Mouse (Mus musculus) frontal cortex, adult 2 months (tissue): ENCODE measurements around the gene Olfr822. TPM values are rescaled to one million over a fixed set of nuclear protein-coding genes. Genes with fewer than 3 reads are reported as not detected.
A peak's percentile ranks its signal among the peaks of the same experiment; 100 is the strongest.
"Not testable (repeated sequence)": the region's sequence is repeated elsewhere in the genome, so short reads cannot be mapped to it uniquely, and the experiment has no call there.

Experiments
- DNase-seq, 2 experiments: peaks; one replicate each; pipeline ENCODE4 v3.0.0; 2022; ENCODE audit warnings: low spot score in 1 of 2; ENCODE audit errors: extremely low spot score in 1 of 2
- polyA plus RNA-seq: library from polyadenylated mRNA; depleted of rRNA; stranded (reverse); fragments of >200 nt; gene quantifications from 2 replicates; pipeline ENCODE4 v1.2.3, GENCODE M21; 2012; rRNA removed

Gene Olfr822
- not detected in 2 replicates for polyA plus RNA-seq

- DNase-seq, result no peak
Observed at GRCm38 (mm10) chr10:130070910-130071309, at the start of gene Olfr822. Gene Olfr822, plus strand, starts transcription at chr10:130071210.

GRCm38 (mm10) chr10:130030048-130030447, 41.0 kb upstream of the Olfr822 start, which contains the start of gene Olfr821:
Gene Olfr821, plus strand, starts transcription at chr10:130030348.
- no peak for DNase-seq

DNA sequence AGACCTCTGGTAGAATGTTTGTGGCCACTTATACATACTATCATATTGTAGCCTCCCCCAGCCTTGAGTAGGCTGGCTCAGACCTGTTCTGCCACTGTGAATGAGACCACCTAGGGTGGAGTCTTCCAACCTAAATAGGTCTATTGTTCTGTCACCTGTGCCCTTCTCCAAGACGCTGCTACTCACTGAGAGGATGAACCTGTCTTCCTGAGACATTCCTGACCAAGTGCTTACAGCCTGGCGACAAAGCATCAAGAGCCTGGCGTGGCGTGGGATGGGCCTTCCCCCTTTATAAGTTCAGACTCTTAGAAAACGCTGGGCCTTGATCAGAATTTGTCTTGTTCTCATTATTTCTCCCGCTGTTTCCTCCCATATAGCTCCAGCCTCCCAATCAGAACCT, 33.9 kb upstream of the Olfr822 start:
- no peak for DNase-seq

DNA sequence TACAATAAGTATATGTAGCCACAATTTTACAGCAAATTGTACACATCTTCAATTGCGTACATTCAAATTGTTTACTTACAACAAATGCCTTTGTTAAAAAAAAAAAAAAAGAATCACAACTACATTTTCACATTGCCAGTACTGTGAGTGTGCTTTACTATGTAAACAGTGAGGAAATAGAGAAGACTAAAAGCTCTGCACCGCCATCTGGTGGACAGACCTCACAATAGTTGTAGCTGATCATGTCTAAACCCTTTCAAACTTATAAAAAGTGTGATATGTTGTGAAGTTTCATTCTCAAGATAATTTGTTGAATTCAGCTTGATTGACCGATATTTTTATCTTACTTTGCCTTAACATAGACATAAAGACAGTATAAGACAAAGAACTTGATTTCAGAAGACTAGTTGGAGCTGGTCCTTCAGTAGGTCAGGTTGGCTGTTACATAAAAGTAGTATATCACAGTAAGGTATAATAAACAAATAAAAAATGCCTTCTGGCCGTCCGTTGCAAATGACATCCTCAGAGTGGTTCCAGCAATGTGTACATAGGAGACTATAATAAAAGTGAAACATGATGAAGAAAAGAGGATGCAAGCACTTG, 21.9 kb downstream of the Olfr822 start:
- DNase-seq, result peak in 1 of 2 experiments; percentile 81

DNA sequence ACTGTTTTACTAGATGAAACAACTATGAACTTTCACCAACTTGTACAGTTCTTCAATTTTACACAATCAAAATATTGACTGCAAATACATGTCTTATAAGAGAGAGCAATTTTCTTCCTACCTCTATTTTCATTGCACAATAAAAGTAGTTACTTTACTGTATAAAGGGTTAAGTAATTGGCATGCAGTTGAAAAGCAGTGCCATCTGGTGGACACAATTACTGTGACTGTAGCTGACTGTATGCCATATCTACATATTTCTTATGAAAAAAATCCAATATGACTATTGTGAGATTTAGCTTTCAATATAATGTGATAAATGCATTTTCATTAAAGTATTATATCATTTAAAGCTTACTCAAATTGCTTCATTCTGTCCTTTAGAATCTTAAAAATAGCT, 25.1 kb downstream of the Olfr822 start:
- peak in 1 of 2 experiments; percentile 3 for DNase-seq

DNA sequence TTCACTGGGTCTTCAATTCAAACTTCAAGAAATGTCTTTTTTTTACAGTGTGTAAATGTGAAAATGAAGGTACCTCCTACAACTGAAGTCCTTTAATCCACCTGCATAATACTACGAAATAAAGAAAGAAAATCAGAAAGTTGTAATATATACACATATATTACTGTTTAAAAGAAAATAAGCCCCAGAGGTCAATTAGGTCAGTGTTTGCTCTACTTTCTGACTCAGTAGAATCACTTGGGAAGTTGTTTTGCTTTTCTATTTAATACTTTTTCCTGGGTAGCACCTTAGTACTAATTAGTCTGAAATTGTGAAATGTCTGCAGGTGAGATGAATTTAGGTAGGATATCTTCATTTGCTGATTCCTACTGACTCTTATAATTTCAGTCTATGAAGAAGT, 44.3 kb downstream of the Olfr822 start, which contains the start of gene Olfr823:
Gene Olfr823 (minus strand): TSS at position 101 of the 400 bp plus-strand sequence.
- DNase-seq, result not testable (repeated sequence)

GRCm38 (mm10) chr10:130116045-130116444, 45.0 kb downstream of the Olfr822 start:
- DNase-seq, result not testable (repeated sequence)

Other genes with a start within 250 kb of the Olfr822 start
- not detected in 2 replicates for gene Olfr812, start 225.1 kb upstream of the Olfr822 start, polyA plus RNA-seq
- not detected in 2 replicates for gene Olfr813, start 215.8 kb upstream of the Olfr822 start, polyA plus RNA-seq
- gene Olfr814, start 191.4 kb upstream of the Olfr822 start, polyA plus RNA-seq, result not detected in 2 replicates
- not detected in 2 replicates for gene Olfr815, start 165.3 kb upstream of the Olfr822 start, polyA plus RNA-seq
- gene Olfr816, start 155.6 kb upstream of the Olfr822 start, polyA plus RNA-seq, result not detected in 2 replicates
- gene Olfr818, start 122.1 kb upstream of the Olfr822 start, polyA plus RNA-seq, result not detected in 2 replicates
- not detected in 2 replicates for gene Olfr819, start 103.9 kb upstream of the Olfr822 start, polyA plus RNA-seq
- not detected in 2 replicates for gene Olfr247, start 95.1 kb upstream of the Olfr822 start, polyA plus RNA-seq
- gene Gm10310, start 86.1 kb upstream of the Olfr822 start, polyA plus RNA-seq, result not detected in 2 replicates
- not detected in 2 replicates for gene Olfr820, start 58.6 kb upstream of the Olfr822 start, polyA plus RNA-seq
- not detected in 2 replicates for gene Olfr821, start 40.9 kb upstream of the Olfr822 start, polyA plus RNA-seq
- gene Olfr823, start 44.2 kb downstream of the Olfr822 start, polyA plus RNA-seq, result not detected in 2 replicates
- not detected in 2 replicates for gene Olfr824, start 58.8 kb downstream of the Olfr822 start, polyA plus RNA-seq
- gene Olfr825, start 95.6 kb downstream of the Olfr822 start, polyA plus RNA-seq, result not detected in 2 replicates
- not detected in 2 replicates for gene Olfr826, start 113.0 kb downstream of the Olfr822 start, polyA plus RNA-seq
- not detected in 2 replicates for gene Olfr827, start 143.2 kb downstream of the Olfr822 start, polyA plus RNA-seq
- 0.30 and 0.46 TPM in 2 replicates for gene Neurod4, start 209.0 kb downstream of the Olfr822 start, polyA plus RNA-seq